Mouse (Mus musculus) gastrocnemius, postnatal 10 days (tissue): ENCODE measurements at regions not wholly inside any gene's neighbourhood (a gene's known extent, or its start where the extent isn't known, plus 50 kb on each side); places are given as distances from the start of the nearest gene placed in this dataset.
A peak's percentile ranks its signal among the peaks of the same experiment; 100 is the strongest.
"Not testable (repeated sequence)": the region's sequence is repeated elsewhere in the genome, so short reads cannot be mapped to it uniquely, and the experiment has no call there.

Experiments used
- DNase-seq: peaks from one replicate; pipeline ENCODE4 v3.0.0; 2021; ENCODE audit warnings: mixed read lengths
- microRNA-seq, 2 experiments: library from miRNA; unstranded; fragments of <30 nt; microRNA quantifications; one replicate each; pipeline ENCODE4 v1.2.0; 2021

DNA sequence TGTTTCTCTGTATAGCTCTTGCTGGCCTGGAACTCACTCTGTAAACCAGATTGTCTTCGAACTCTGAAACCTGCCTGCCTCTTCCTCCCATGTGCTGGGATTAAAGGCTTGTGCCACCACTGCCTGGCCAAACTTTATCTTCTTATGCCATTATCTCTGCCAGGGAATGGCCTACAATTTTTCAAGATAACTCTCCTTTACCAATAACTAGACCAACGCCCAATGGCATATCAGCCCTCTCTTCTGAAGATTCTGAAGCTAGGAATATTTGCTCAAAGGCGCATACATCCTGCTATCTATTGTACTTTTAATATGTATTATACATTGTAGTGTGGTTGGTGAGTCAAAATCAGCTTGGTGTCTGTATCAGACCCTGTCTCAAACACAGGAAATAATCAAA lies 235.4 kb upstream of the Cts3 start:
- not testable (repeated sequence) for DNase-seq

DNA sequence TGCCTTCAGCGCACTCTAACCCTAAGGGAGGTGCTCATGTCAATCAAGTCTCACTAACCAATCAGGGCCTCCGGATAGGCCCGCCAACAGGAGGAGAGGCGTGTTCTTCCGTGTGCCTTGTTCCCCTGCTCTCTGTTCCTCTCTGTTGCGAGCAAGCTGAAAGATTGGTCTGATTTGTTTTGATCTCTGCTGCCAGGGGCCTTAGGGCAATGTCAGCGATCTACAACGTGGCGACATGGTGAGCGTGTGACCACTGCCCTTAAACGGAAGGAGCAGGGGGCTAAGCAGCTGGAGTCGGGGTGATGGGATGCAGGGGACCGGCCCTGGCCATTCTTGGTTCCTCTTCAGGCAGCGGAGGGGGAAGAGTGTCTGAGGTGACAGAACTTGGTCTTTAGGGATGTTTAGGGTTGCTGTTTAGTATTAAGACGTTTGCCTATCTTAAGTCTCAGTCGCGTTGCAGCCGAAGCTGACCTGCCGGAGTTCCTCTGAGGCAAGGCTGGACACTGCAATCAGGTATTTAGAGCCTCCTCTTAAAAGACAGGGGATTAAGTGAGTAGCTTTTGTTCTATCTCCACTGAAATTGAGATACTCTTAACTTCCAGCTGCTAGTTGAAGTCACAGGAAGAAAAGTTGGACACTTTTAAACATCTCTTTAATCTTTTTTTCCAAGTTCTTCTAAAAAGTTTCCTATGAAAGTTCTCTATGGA lies 234.4 kb upstream of the Cts3 start:
- DNase-seq, result peak; percentile 19

DNA sequence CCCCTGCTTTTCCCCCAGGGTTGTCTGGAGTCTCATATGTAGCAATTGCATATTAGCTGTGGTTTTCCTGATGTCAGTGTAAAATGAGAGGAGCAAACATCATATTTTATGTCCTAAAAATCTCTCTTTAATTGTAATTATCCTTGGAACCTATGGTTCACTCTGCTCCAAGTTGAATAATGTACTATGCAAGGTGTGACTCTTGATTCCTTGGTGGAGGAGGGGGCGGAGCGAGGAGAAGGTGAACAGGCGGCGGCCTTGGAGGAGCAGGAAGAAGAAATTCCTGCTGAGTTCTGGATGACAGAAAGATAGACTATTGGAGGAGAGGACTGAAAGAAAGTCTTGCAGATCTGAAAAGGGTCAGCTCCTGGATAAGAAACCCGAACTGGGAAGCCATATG lies 233.8 kb upstream of the Cts3 start:
- DNase-seq, result not testable (repeated sequence)

DNA sequence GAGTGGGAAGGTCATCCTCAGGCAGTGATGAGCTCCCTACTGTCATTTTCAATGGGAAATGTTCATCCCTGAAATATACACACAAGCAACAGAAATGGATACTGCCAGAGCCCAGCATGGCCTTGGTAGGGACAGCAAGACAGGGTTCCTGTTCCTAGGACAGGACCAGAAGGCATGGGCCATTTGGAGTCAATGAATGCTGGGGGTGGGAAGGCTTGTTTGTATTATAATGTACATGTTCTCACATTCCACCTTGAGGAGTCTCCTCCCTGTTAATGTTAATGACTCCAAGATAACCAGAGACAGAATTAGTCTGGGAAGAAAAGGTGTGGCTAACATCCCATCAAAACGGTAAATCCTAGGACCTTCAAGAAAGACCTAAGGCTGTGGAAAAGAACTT lies 193.5 kb upstream of the Cts3 start:
- not testable (repeated sequence) for DNase-seq

Small RNA genes in the stretch of these regions (microRNA-seq; reads per million reads assigned to microRNA genes)
- gene Gm23739, result 0 reads per million in 2 experiments
